Mouse (Mus musculus) megakaryocyte, embryonic 14.5 days (primary cell): ENCODE data around the gene Tmem120b. TPM values are rescaled to one million over a fixed set of nuclear protein-coding genes. Genes with fewer than 3 reads are reported as not detected.

Experiments used
- H3K27me3 ChIP-seq: replicated peaks from 2 replicates; pipeline ENCODE3; 2012; ENCODE audit warnings: inconsistent platforms
- H3K36me3 ChIP-seq: replicated peaks from 2 replicates; pipeline ENCODE3; 2012; ENCODE audit warnings: low read length, inconsistent platforms, mixed read lengths
- H3K4me1 ChIP-seq: 2 replicates; pipeline ENCODE4 v1.6.1; 2012; ENCODE audit warnings: inconsistent platforms
- H3K4me3 ChIP-seq: replicated peaks from 2 replicates; pipeline ENCODE3; 2012; ENCODE audit warnings: moderate library complexity, mild to moderate bottlenecking, inconsistent platforms
- H3K9me3 ChIP-seq: 2 replicates; pipeline ENCODE4 v1.6.1; 2012; ENCODE audit warnings: inconsistent platforms
- FLI1 ChIP-seq: IDR thresholded peaks from 2 replicates; pipeline ENCODE4 v1.6.1; 2012; ENCODE audit warnings: low read length, inconsistent platforms, mixed read lengths
- GATA1 ChIP-seq: IDR thresholded peaks from 3 replicates; pipeline ENCODE4 v1.6.1; 2012; ENCODE audit warnings: mixed read lengths, low read length, inconsistent platforms, borderline replicate concordance
- polyA plus RNA-seq: library from polyadenylated mRNA; stranded (reverse); fragments of >175 nt; gene quantifications from 2 replicates; pipeline ENCODE4 v1.2.3, GENCODE M21; 2012; ENCODE audit warnings: low replicate concordance; ENCODE audit not compliant: insufficient read depth

Gene Tmem120b
- polyA plus RNA-seq, 1 experiment: 6.9 TPM

DNA sequence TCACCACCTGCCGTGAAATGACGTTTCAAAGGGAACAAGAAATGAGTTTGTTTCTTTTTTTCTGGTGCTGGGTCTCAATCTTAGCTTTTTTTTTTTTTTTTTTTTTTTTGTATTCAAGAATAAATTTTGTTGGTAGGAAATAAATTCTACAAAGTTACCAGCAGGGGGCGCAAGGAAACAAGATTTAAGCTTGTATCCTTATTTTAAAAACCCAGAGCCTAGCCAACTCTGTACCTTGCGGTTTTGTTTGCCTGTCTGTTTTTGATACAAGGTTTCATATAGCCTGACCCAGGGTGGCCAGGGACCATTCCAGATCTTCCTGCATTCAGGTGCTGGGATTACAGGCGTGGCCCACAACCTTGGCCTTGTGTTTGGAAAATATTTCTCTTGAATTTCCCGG lies 4.0 kb upstream of the Tmem120b start:
- no peaks in the 10 kb centered on the region for H3K9me3 ChIP-seq
- no peaks in the 10 kb centered on the region for H3K27me3 ChIP-seq
- no peak overlapping the region for H3K4me3 ChIP-seq
- no peaks in the 10 kb centered on the region for H3K36me3 ChIP-seq
- TF ChIP-seq GATA1 (no peak), FLI1 (no peak)
- peaks cover 35% of the 10 kb centered on the region for H3K4me1 ChIP-seq

DNA sequence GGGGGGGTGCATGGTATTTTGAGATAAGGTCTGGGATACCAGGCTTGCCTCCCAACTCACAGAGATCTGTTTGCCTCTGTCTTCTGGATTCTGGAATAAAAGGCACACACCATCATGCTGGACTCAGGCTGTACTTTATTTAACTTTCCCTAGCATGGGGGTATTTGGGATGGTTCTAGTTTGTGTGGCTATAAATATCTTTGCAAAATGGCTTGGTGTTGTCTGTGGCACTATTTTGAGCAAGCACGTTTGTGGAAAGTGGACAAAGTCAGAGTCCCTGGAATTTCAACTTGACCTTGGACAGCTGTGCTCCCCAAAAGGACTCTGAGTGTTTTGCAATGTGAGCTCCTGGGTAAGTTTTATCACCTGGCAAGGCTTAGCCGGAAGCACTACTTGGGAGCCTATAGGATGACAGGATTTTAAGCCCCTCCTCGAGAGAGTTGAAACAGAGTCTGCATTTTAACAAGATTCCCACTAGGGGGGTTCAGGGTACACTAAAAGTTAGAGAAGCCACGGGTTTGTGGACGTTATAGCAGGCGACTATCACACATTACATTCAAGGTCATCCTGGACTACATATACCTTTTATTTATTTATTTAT lies 720 bp upstream of the Tmem120b start:
- no peak overlapping the region for H3K4me3 ChIP-seq
- no peak for TF ChIP-seq FLI1
- TF ChIP-seq GATA1: no peak
- H3K27me3 ChIP-seq: no peaks in the 10 kb centered on the region
- H3K36me3 ChIP-seq: no peaks in the 10 kb centered on the region
- peaks cover 14% of the 10 kb centered on the region for H3K9me3 ChIP-seq
- peaks cover 20% of the 10 kb centered on the region for H3K4me1 ChIP-seq

DNA sequence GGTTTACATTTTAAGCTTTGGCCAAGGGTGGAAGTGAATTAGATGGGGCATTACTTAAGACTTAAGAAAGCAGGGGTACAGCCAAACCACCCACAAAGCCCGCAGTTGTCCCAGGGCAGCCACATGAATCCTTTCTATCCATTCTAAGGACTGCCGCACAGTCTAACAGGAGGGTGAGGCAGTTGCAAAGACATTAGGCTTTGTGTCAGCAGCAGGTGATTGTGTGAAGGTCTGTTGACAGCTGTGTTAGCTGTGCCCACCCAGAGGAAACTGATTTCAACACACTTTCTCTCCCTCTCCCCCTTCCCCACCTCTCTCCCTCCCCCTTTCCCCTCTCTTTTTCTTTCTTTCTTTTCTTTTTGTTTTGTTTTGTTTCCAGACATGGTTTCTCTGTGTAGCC lies 499 bp downstream of the Tmem120b start:
- Histone ChIP-seq H3K4me1 (peaks cover 20% of the 10 kb centered on the region), H3K36me3 (no peaks in the 10 kb centered on the region), H3K9me3 (peaks cover 14% of the 10 kb centered on the region), H3K27me3 (no peaks in the 10 kb centered on the region), H3K4me3 (no peak overlapping the region)
- TF ChIP-seq GATA1: no peak
- no peak for TF ChIP-seq FLI1

DNA sequence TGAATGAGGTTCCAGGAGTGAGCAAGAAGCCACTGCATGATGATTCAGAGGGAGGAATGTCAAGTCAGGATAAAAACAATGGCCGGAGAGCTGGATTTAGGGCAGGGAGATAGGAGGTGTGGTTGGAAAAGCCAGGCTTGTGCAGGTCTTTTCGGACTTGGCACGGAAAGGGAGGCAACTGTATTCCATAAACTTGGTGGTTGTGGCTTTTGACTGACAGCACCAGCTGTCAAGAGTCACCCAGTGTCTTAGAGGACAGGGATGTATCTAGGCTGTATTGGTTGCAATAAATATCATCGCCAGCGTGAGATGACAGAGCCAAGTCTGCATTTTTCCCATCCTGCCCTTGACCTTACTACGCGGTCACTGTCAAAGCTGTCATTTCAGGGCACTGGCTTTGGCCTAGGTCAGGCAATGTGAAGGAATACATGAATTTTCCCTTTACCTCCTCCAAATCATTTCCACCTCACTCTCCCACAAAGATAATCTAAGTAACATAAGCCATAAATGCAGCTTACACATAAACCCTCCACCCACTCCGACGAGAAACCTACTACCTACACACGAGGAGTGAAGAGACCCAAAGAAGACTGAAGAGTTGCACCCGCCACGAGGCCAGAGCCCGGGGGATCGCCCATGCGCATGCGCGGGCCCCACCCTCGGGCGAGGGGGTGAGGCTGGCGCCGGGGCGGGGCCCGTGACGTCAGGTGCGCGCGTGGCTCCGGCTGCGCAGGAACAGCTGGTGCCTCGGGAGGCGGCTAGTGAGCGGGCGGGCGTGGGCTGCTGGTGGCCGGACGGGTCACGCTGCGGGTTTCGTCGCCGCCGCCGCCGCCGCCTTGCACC lies 7.6 kb downstream of the Tmem120b start:
- no peaks in the 10 kb centered on the region for H3K27me3 ChIP-seq
- H3K9me3 ChIP-seq: peaks cover 11% of the 10 kb centered on the region
- no peaks in the 10 kb centered on the region for H3K36me3 ChIP-seq
- peak overlapping the region; percentile 97 for H3K4me3 ChIP-seq
- no peak for TF ChIP-seq FLI1
- no peak for TF ChIP-seq GATA1
- H3K4me1 ChIP-seq: peaks cover 52% of the 10 kb centered on the region

DNA sequence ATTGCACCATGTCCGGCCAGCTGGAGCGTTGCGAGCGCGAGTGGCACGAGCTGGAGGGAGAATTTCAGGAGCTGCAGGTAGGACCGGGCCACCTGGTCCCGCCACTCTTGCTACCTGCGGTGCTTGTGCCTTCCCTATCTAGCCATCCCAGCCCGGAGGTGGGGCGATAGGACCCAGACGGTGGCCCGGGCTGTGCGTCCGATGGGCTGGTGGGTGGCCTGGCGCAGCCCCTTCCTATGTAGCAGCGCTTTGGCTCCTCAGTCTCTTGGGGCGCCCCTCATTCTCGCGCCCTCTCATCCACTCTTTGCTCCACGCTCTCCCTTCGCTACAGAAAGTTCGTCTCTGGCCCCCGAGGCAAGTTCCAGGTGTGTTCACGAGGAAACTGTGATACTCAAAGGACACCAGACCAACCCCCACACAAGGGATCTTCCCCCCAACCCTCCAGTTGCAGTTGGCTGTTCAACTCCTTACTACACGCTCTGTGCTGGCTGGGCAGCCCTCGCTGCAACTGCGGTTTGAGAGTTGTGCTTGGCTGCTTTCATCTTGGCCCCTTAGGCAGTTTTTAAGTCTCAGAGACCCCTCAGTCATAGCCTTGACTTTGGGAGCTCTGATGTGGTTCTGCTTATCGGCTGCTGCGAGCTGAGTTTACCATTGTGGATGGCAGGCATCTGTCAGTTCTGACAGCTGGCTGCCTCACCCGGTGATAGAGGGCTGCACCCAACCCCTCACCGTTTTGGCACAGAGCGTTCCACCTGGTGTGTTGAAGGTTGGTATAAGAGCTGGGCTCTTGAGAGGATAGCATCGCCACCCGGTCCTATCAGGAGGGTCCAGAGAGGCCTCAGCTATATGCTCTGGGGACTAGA lies 8.4 kb downstream of the Tmem120b start:
- Histone ChIP-seq H3K4me1 (peaks cover 52% of the 10 kb centered on the region), H3K27me3 (no peaks in the 10 kb centered on the region), H3K36me3 (no peaks in the 10 kb centered on the region), H3K4me3 (peak overlapping the region; percentile 97), H3K9me3 (peaks cover 9% of the 10 kb centered on the region)
- no peak for TF ChIP-seq FLI1
- TF ChIP-seq GATA1: no peak

DNA sequence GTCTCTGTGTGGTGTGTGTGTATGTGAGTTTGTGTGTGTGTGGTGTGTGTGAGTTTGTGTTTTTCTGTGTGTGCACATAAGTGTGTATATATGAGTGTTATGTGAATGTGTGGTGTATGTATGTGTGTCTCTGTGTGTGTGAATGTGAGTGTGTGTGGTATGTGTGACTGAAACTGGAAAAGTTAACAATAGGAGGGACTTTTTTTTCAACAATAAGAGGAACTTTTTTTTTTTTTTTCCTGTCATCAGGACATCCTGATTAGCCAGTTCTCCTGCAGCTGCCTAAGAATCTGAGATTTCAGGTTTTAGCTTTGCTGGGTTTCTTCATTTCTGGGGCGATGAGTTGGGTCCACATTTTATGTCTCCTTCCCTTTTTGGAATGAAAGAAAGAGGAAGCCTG lies 11.4 kb downstream of the Tmem120b start:
- no peak for TF ChIP-seq GATA1
- no peak for TF ChIP-seq FLI1
- Histone ChIP-seq H3K9me3 (peaks cover 3% of the 10 kb centered on the region; the same call in 1 of the 2 replicates), H3K36me3 (no peaks in the 10 kb centered on the region), H3K27me3 (no peaks in the 10 kb centered on the region), H3K4me1 (peaks cover 58% of the 10 kb centered on the region), H3K4me3 (no peak overlapping the region)

DNA sequence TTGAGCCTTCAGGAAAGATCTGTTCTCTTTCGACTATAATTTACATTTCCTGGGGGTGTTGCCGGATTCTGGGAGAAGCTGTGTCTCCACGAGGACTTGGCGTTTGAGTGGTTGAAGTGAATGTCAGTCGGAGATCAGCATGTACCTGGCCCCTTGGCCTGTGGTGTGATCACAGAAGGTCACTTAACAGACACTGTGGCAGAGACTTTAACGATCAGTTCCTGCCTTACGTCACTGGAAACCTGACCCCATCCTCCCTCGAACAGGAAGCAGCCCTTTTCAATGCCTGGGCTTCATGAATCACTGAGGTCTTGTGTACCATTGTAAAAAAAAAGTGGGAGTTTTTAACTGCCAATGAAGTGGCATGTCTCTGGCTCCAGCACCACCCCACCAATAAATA lies 11.8 kb downstream of the Tmem120b start:
- Histone ChIP-seq H3K4me3 (peak overlapping the region; percentile 42), H3K27me3 (no peaks in the 10 kb centered on the region), H3K4me1 (peaks cover 57% of the 10 kb centered on the region), H3K9me3 (peaks cover 3% of the 10 kb centered on the region; the same call in 1 of the 2 replicates), H3K36me3 (no peaks in the 10 kb centered on the region)
- no peak for TF ChIP-seq FLI1

DNA sequence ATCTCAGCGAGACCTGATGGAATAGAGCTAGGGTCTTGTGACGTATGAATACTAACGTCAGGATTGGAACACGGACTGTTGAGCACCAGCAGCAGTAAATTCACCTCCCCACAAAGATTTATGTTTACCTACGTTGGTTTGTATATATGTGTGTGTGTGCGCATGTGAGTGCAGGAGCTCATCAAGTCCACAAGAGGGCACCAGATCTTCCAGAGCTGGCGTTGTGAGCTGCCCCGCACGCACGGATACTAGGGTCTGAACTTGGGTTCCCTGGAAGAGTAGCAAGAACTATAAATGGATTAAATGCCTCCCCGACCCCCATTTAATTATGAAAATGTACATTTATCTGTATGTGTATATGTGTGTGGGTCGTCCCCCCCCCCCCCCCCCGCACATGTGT lies 12.3 kb downstream of the Tmem120b start:
- TF ChIP-seq FLI1: no peak
- no peak for TF ChIP-seq GATA1
- H3K36me3 ChIP-seq: no peaks in the 10 kb centered on the region
- H3K4me1 ChIP-seq: peaks cover 54% of the 10 kb centered on the region

DNA sequence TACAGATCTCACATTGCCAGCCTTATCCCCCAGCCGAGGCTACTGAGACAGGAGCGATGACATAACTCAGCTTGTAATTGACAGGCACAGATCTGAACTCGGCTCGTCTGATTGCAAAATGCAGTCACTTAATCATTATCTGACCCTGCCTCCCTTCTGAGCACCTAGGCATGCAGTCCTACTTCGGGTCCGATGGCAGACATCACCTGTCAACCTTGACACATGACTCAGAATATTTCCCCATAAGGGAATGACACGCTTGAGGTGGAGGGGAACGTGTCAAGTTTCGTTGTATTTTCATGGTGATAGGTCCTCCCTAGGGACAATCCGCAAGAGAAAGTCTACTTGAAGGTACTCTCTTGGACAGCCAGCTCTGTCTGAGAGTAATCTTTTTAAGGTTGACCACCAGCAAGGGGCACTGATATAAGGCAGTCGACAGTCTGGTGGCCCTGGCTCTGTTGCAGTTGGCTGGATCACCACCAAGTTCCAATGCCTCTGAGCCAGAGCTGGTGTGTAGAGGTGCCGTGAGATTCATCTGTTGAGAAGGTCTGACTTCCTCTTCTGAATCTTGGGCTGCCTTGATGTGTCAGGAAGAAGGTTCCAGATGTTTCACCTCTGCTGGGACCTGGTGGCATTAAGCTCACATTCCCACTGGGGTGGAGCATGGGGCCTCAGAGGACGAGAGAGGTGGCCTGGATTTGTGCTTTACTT lies 15.3 kb downstream of the Tmem120b start:
- H3K9me3 ChIP-seq: peaks cover 3% of the 10 kb centered on the region; the same call in 1 of the 2 replicates
- no peaks in the 10 kb centered on the region for H3K27me3 ChIP-seq
- H3K4me1 ChIP-seq: peaks cover 43% of the 10 kb centered on the region
- peaks cover 3% of the 10 kb centered on the region for H3K36me3 ChIP-seq
- no peak overlapping the region for H3K4me3 ChIP-seq
- TF ChIP-seq FLI1 (no peak), GATA1 (no peak)

More for the DNA sequence above, 12.3 kb downstream of the Tmem120b start:
- Histone ChIP-seq H3K4me3 (no peak overlapping the region), H3K9me3 (peaks cover 3% of the 10 kb centered on the region; the same call in 1 of the 2 replicates), H3K27me3 (no peaks in the 10 kb centered on the region)
